Mouse (Mus musculus): Measurements from ENCODE around the gene Tmem203.

The Tmem203 gene

GRCm38 (mm10) chr2:25264851-25265250 is 9.6 kb downstream of the Tmem203 start:
- peak; percentile 90 to 92 for DNase-seq

- DNase-seq = peak in 1 of 2 experiments; percentile 51
These were observed 10.8 kb downstream of the Tmem203 start for GRCm38 (mm10) chr2:25265897-25266656.

- peak; percentile 72 to 75 for DNase-seq
These were observed 11.5 kb downstream of the Tmem203 start for GRCm38 (mm10) chr2:25266720-25267119.

- no peak for DNase-seq
These were observed 12.0 kb downstream of the Tmem203 start for GRCm38 (mm10) chr2:25267241-25267640.

GRCm38 (mm10) chr2:25267746-25268309 is 12.6 kb downstream of the Tmem203 start:
- no peak for DNase-seq

- DNase-seq = peak; percentile 97 to 98
These were observed 16.7 kb downstream of the Tmem203 start, which contains the start of the genes Ssna1 and Anapc2 for GRCm38 (mm10) chr2:25271827-25272511. Ssna1 (minus strand) TSS chr2:25272438. Anapc2 (plus strand) TSS chr2:25272478.

- no peak for DNase-seq
These were observed 17.3 kb downstream of the Tmem203 start for GRCm38 (mm10) chr2:25272515-25272914.

GRCm38 (mm10) chr2:25273010-25273409 is 17.8 kb downstream of the Tmem203 start:
- DNase-seq = no peak

- DNase-seq = peak; percentile 78 to 90
These were observed 24.0 kb downstream of the Tmem203 start for GRCm38 (mm10) chr2:25278928-25279882.

GRCm38 (mm10) chr2:25285551-25285950 is 30.3 kb downstream of the Tmem203 start:
- no peak for DNase-seq

- DNase-seq = no peak
These were observed 31.1 kb downstream of the Tmem203 start for GRCm38 (mm10) chr2:25286314-25286713.

- DNase-seq = peak; percentile 44 to 55
These were observed 31.8 kb downstream of the Tmem203 start for GRCm38 (mm10) chr2:25286837-25287636.

GRCm38 (mm10) chr2:25287927-25288649 is 32.8 kb downstream of the Tmem203 start, which contains the start of gene Tmem210:
Tmem210 (plus strand) TSS chr2:25288145.
- DNase-seq = no peak

- DNase-seq = no peak
These were observed 33.6 kb downstream of the Tmem203 start for GRCm38 (mm10) chr2:25288734-25289345.

GRCm38 (mm10) chr2:25289651-25290050 is 34.4 kb downstream of the Tmem203 start, which contains the start of gene Lrrc26:
Lrrc26 (plus strand) TSS chr2:25289915.
- DNase-seq = peak; percentile 69 to 73

- no peak for DNase-seq
These were observed 35.0 kb downstream of the Tmem203 start for GRCm38 (mm10) chr2:25290101-25290815.

GRCm38 (mm10) chr2:25290816-25291130 is 35.5 kb downstream of the Tmem203 start:
- DNase-seq = no peak

- no peak for DNase-seq
These were observed 36.2 kb downstream of the Tmem203 start for GRCm38 (mm10) chr2:25291184-25292053.
